Mouse (Mus musculus) forebrain, embryonic 16.5 days (tissue): ENCODE results near the gene Lpin1. TPM values are rescaled to one million over a fixed set of nuclear protein-coding genes. Genes with fewer than 3 reads are reported as not detected.

ENCODE experiments used
- ATAC-seq: fragments of 200-750 bp; cut with Nextera tagmentation; 2 replicates; pipeline ENCODE4 v1.8.0; 2017; ENCODE audit warnings: mild to moderate bottlenecking, moderate library complexity
- H3K27ac ChIP-seq: fragments of 300-500 bp; sonication (generic); 2 replicates; pipeline ENCODE4 v1.5.1; 2014; ENCODE audit warnings: low read length, control low read depth
- H3K27me3 ChIP-seq: fragments of 300-500 bp; sonication (generic); replicated peaks from 2 replicates; pipeline ENCODE4 v1.6.1; 2014; ENCODE audit warnings: low read length; ENCODE audit not compliant: control insufficient read depth, insufficient read depth
- H3K36me3 ChIP-seq: fragments of 300-500 bp; sonication (generic); 2 replicates; pipeline ENCODE4 v1.6.1; 2014; ENCODE audit not compliant: control insufficient read depth, insufficient read depth
- H3K4me1 ChIP-seq: fragments of 300-500 bp; sonication (generic); replicated peaks from 2 replicates; pipeline ENCODE4 v1.6.1; 2014; ENCODE audit warnings: low read length; ENCODE audit not compliant: control insufficient read depth, insufficient read depth
- H3K4me2 ChIP-seq: fragments of 300-500 bp; sonication (generic); 2 replicates; pipeline ENCODE4 v1.6.1; 2014; ENCODE audit warnings: mild to moderate bottlenecking, low read length, control low read depth
- H3K4me3 ChIP-seq: fragments of 300-500 bp; sonication (generic); replicated peaks from 2 replicates; pipeline ENCODE4 v1.5.1; 2014; ENCODE audit warnings: mild to moderate bottlenecking, low read length, control low read depth
- H3K9ac ChIP-seq: fragments of 300-500 bp; sonication (generic); replicated peaks from 2 replicates; pipeline ENCODE4 v1.6.1; 2014; ENCODE audit warnings: low read depth, low read length, control low read depth
- H3K9me3 ChIP-seq: fragments of 300-500 bp; sonication (generic); 2 replicates; pipeline ENCODE4 v1.6.1; 2016; ENCODE audit warnings: low read length; ENCODE audit not compliant: control insufficient read depth
- WGBS: fragments of 180-500 bp; shearing (Covaris S2); extraction: QIAGEN DNeasy Blood & Tissue Kit; methylation state at CpG from one replicate; pipeline ENCODE4 v1.1.7; 2014; 5-methylcytosine and 5-hydroxymethylcytosine counted together
- polyA plus RNA-seq: library from polyadenylated mRNA; unstranded; fragments of >200 nt; fragmentation: Nextera tagmentation; extraction: Ambion mirVana; gene quantifications from 2 replicates; pipeline ENCODE4 v1.2.1, GENCODE M21; 2015

Gene Lpin1
- polyA plus RNA-seq, 1 experiment from 2014 or later: 19.5 TPM

GRCm38 (mm10) chr12:16643508-16644345 lies 33.0 kb upstream of the Lpin1 start:
- no peak overlapping the region for H3K4me3 ChIP-seq
- no peaks in the 10 kb centered on the region for H3K36me3 ChIP-seq
- H3K9me3 ChIP-seq: no peaks in the 10 kb centered on the region
- peak overlapping the region; percentile 60 for H3K27ac ChIP-seq
- H3K4me2 ChIP-seq: no peak overlapping the region
- ATAC-seq: peak; percentile 91
- 19% methylated on average over 12 of the region's 12 CpGs for WGBS
- no peaks in the 10 kb centered on the region for H3K27me3 ChIP-seq
- H3K4me1 ChIP-seq: peaks cover 11% of the 10 kb centered on the region
- H3K9ac ChIP-seq: no peak overlapping the region

DNA sequence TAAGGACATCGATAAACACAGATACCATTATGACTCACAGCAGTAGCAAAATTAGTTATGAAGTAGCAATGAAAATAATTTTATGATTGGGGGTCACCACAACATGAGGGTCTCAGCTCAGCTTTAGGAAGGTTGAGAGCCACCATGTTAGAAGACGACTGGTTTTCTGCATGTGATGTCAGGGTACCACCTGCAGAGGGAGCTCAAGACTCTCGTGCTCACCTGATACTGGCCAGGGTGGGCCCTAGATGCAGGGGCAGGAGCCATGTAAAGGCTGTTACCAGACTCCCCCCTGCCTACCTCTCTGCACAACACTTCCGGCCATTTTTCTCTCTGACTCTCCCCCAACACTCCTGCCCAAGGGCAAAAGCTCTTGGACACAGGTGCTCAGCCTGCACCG lies 31.2 kb upstream of the Lpin1 start:
- whole genome bisulfite sequencing: 69% methylated on average over 5 of the region's 5 CpGs
- H3K4me3 ChIP-seq: no peak overlapping the region
- no peak for ATAC-seq
- no peak overlapping the region for H3K4me2 ChIP-seq
- no peak overlapping the region for H3K27ac ChIP-seq
- H3K36me3 ChIP-seq: no peaks in the 10 kb centered on the region
- peaks cover 11% of the 10 kb centered on the region for H3K4me1 ChIP-seq
- no peaks in the 10 kb centered on the region for H3K9me3 ChIP-seq
- H3K27me3 ChIP-seq: no peaks in the 10 kb centered on the region
- no peak overlapping the region for H3K9ac ChIP-seq

GRCm38 (mm10) chr12:16640075-16640474 lies 29.3 kb upstream of the Lpin1 start:
- Histone ChIP-seq H3K9me3 (no peaks in the 10 kb centered on the region), H3K4me1 (peaks cover 11% of the 10 kb centered on the region), H3K4me2 (no peak overlapping the region), H3K36me3 (no peaks in the 10 kb centered on the region), H3K4me3 (no peak overlapping the region), H3K9ac (no peak overlapping the region), H3K27ac (no peak overlapping the region), H3K27me3 (no peaks in the 10 kb centered on the region)
- WGBS: 89% methylated on average over 6 of the region's 6 CpGs
- ATAC-seq: no peak

DNA sequence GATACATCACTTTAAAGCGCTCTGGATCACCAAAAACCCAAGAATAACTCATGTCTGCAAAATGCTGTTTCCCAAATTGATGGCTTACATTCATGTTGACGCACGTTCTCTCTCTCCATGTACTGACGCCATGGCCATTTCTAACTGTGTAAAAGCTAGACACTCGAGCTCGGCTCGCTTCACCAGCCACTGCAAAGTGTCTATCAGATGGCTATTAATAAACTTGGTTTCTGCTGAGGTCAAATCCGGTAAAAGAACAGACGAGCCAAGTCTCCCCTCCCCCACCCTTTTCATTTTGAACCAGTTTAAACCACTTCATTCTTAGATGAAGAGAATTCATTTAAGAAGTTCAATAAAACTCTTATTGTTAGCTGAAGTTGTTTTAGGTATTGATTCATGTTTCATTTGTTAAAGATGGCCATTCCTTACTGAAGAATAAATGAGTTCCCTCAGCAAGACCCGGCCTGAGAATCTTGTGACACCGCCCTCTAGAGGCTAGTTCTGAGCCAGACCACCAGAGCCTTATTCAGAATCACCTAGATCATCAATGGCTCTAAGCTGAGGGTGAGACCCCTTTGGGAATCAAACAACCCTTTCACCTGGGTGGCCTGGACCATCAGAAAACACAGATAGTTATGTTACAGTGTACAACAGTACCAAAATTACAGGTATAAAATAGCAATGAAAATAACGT lies 28.5 kb upstream of the Lpin1 start:
- Histone ChIP-seq H3K36me3 (no peaks in the 10 kb centered on the region), H3K27ac (no peak overlapping the region), H3K9me3 (no peaks in the 10 kb centered on the region), H3K4me2 (no peak overlapping the region), H3K9ac (no peak overlapping the region), H3K4me1 (peaks cover 10% of the 10 kb centered on the region), H3K4me3 (no peak overlapping the region), H3K27me3 (no peaks in the 10 kb centered on the region)
- ATAC-seq: no peak
- 74% methylated on average over 12 of the region's 12 CpGs for WGBS

DNA sequence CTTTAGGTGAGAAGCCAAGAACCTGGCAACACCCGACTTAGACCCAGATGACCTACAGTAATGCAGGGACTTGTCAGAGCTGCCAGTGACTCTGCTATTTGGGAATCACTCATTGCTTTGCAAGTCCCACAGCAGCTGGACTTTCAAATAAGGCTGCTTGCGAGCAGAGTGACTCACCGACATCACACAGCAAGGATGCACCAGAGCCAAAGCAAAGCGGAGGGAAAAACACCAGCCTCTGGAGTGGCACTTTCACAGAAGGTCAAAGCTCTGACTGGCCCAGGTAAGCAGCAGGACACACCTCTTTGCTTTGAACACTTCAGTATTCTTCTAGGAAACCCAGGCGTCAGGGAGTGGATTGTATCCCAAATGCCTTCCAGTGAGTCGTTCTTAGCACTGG lies 25.1 kb upstream of the Lpin1 start:
- Histone ChIP-seq H3K27me3 (no peaks in the 10 kb centered on the region), H3K36me3 (no peaks in the 10 kb centered on the region), H3K27ac (no peak overlapping the region), H3K9me3 (no peaks in the 10 kb centered on the region), H3K4me3 (no peak overlapping the region), H3K4me1 (no peaks in the 10 kb centered on the region), H3K4me2 (no peak overlapping the region), H3K9ac (no peak overlapping the region)
- WGBS: 82% methylated on average over 6 of the region's 6 CpGs
- ATAC-seq: no peak

DNA sequence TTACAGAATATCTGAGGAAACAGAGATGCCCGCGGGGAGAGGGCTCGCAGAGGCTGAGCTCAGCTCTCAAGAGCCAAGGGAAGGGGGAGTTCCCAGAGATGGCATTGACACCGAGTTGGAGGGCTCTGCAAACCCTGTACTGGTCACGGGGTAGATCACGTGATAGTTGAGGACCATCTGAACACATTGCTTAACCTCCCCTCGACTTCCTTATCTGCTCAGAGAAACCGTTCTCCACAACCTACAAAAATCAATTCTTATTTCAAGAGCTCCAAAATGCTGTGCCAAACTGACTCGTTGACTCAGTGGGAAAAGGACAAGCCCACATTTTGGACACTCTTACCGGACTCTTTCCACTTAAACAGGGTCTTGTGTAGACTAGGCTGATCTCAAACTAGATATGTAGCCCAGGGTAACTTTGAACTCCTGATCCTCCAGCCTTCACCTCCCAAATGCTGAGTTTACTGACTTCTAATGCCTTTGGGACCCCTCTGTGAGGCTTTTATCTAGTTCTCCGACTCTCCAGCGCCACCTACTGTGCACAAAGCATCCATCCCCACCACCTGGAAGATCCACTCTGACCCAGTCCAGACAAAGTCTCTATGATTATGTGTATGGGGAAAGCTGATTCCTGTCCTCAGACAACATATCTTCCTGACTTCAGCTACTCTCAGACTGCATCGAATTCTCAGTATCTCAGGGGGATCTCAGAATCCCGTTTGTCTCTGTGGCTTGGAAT lies 23.5 kb upstream of the Lpin1 start:
- no peak overlapping the region for H3K4me2 ChIP-seq
- no peak overlapping the region for H3K4me3 ChIP-seq
- ATAC-seq: no peak
- WGBS: 56% methylated on average over 14 of the region's 14 CpGs
- H3K36me3 ChIP-seq: no peaks in the 10 kb centered on the region
- H3K4me1 ChIP-seq: no peaks in the 10 kb centered on the region
- H3K9ac ChIP-seq: no peak overlapping the region
- H3K27me3 ChIP-seq: no peaks in the 10 kb centered on the region
- no peaks in the 10 kb centered on the region for H3K9me3 ChIP-seq
- no peak overlapping the region for H3K27ac ChIP-seq

- no peaks in the 10 kb centered on the region for H3K36me3 ChIP-seq
- H3K27me3 ChIP-seq: no peaks in the 10 kb centered on the region
- no peaks in the 10 kb centered on the region for H3K4me1 ChIP-seq
- no peak overlapping the region for H3K27ac ChIP-seq
- H3K4me2 ChIP-seq: no peak overlapping the region
- no peak for ATAC-seq
- no peak overlapping the region for H3K4me3 ChIP-seq
- H3K9me3 ChIP-seq: no peaks in the 10 kb centered on the region
- WGBS: 89% methylated on average over 6 of the region's 6 CpGs
- H3K9ac ChIP-seq: no peak overlapping the region
Measured at GRCm38 (mm10) chr12:16633235-16633634, 22.5 kb upstream of the Lpin1 start.

- no peaks in the 10 kb centered on the region for H3K36me3 ChIP-seq
- ATAC-seq: no peak
- no peaks in the 10 kb centered on the region for H3K27me3 ChIP-seq
- no peak overlapping the region for H3K9ac ChIP-seq
- 90% methylated on average over 2 of the region's 2 CpGs for WGBS
- no peaks in the 10 kb centered on the region for H3K4me1 ChIP-seq
- H3K4me3 ChIP-seq: no peak overlapping the region
- H3K27ac ChIP-seq: no peak overlapping the region
- H3K9me3 ChIP-seq: no peaks in the 10 kb centered on the region
- no peak overlapping the region for H3K4me2 ChIP-seq
Measured at GRCm38 (mm10) chr12:16631423-16631822, 20.7 kb upstream of the Lpin1 start.

GRCm38 (mm10) chr12:16630866-16631185 lies 20.1 kb upstream of the Lpin1 start:
- WGBS: 88% methylated on average over 1 of the region's 1 CpGs
- H3K9ac ChIP-seq: no peak overlapping the region
- H3K4me2 ChIP-seq: no peak overlapping the region
- no peaks in the 10 kb centered on the region for H3K36me3 ChIP-seq
- no peaks in the 10 kb centered on the region for H3K9me3 ChIP-seq
- H3K27ac ChIP-seq: no peak overlapping the region
- ATAC-seq: no peak
- H3K4me1 ChIP-seq: no peaks in the 10 kb centered on the region
- no peaks in the 10 kb centered on the region for H3K27me3 ChIP-seq
- no peak overlapping the region for H3K4me3 ChIP-seq
